Comparison of ENCODE assay signal across 9 mouse cellular contexts in the genomic region with DNA sequence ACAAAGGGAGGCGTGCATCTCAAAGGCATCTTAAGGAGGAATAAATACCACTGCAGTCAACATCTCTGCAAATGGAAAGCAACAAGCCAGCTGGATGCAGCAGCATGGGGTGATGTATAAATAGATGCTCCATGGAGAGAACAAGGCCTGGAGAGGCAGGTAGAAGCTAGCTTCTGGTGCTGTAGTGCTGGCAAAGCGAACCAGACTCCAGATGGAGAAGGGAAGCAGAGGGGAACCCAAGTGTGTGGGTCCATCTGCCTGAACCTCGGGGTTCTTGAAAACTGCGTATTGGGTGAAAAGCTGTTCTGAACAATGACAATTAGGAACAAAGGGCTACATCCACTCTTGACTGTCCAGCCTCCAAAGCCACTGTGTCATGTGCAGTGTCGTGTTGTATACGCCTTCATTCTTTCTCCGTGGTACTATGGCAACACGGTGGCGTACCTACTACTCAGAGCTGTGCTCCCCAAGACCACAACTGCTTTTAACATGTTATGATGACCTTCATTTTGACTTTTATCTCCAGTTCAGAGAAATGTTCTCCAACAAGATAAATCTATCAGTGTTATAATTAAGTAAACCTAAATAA. TPM values are rescaled to one million over a fixed set of nuclear protein-coding genes. Genes with fewer than 3 reads are reported as not detected.
A peak's percentile ranks its signal among the peaks of the same experiment; 100 is the strongest.
DNase-seq lines count a peak whose midpoint lies in the region; ATAC-seq and TF ChIP-seq lines count a peak whose summit lies in the region.
"Had no signal": no experiment of that assay in that cellular context is flagged by ENCODE, and none has a peak within 500 bp of the region (broad histone marks: within the 10 kb centered on the region; RNA-seq: fewer than 3 reads in every experiment).

No protein-coding gene starts in this region.

- no peaks in the 10 kb centered on the region for H3K36me3 ChIP-seq in forebrain, embryonic 14.5 days (ENCODE audit: control insufficient read depth, insufficient read depth, low read length)
- no peaks in the 10 kb centered on the region for H3K36me3 ChIP-seq in midbrain, embryonic 15.5 days (replicated peaks)
- H3K36me3 ChIP-seq in liver, postnatal 0 days (replicated peaks; ENCODE audit: insufficient read depth, low read length): no peaks in the 10 kb centered on the region
- H3K36me3 ChIP-seq: limb, embryonic 10.5 days had no signal

- no peaks in the 10 kb centered on the region for H3K9me3 ChIP-seq in forebrain, embryonic 14.5 days (replicated peaks; ENCODE audit: control insufficient read depth, low read length)
- no peaks in the 10 kb centered on the region for H3K9me3 ChIP-seq in midbrain, embryonic 15.5 days
- no peaks in the 10 kb centered on the region for H3K9me3 ChIP-seq in liver, postnatal 0 days (ENCODE audit: low read length)
- H3K9me3 ChIP-seq: limb, embryonic 10.5 days had no signal

- TF ChIP-seq POLR2A in cerebellum, adult 2 months (IDR thresholded peaks at IDR 0.05; ENCODE audit: borderline replicate concordance, insufficient read depth, low read length): peak; percentile 59; the same call in 1 of the 2 replicates

- no peak overlapping the region for H3K4me3 ChIP-seq in cerebellum, adult 2 months (replicated peaks; ENCODE audit: insufficient read depth, low read depth, low read length)
- no peak overlapping the region for H3K4me3 ChIP-seq in forebrain, embryonic 14.5 days (ENCODE audit: low read depth, low read length)
- H3K4me3 ChIP-seq in midbrain, embryonic 15.5 days: no peak overlapping the region
- no peak overlapping the region for H3K4me3 ChIP-seq in liver, postnatal 0 days (ENCODE audit: low read depth, low read length)
- H3K4me3 ChIP-seq: limb, embryonic 10.5 days had no signal

- H3K27ac ChIP-seq in cerebellum, adult 2 months (ENCODE audit: insufficient read depth, low read length): peak overlapping the region; percentile 78
- peak overlapping the region; percentile 39; the same call in 1 of the 2 replicates for H3K27ac ChIP-seq in forebrain, embryonic 14.5 days (ENCODE audit: low read depth, low read length)
- H3K27ac ChIP-seq in midbrain, embryonic 15.5 days: no peak overlapping the region
- H3K27ac ChIP-seq in liver, postnatal 0 days (ENCODE audit: low read depth): no peak overlapping the region
- H3K27ac ChIP-seq: limb, embryonic 10.5 days had no signal

- 10% methylated on average over 9 of the region's 9 CpGs for WGBS in cerebellum, adult 2 months
- 65% methylated on average over 9 of the region's 9 CpGs for WGBS in forebrain, embryonic 14.5 days
- 54% methylated on average over 9 of the region's 9 CpGs for WGBS in midbrain, embryonic 15.5 days
- WGBS in liver, postnatal 0 days (ENCODE audit: insufficient replicate concordance): 75% methylated on average over 9 of the region's 9 CpGs

- no peak overlapping the region for H3K9ac ChIP-seq in forebrain, embryonic 14.5 days (ENCODE audit: low read length)
- no peak overlapping the region for H3K9ac ChIP-seq in midbrain, embryonic 15.5 days
- H3K9ac ChIP-seq in liver, postnatal 0 days (replicated peaks): no peak overlapping the region

- TF ChIP-seq CTCF in cerebellum, adult 2 months (IDR thresholded peaks at IDR 0.05; ENCODE audit: borderline replicate concordance, insufficient read depth, low read depth, low read length): no peak; the same call in 1 of the 2 replicates
- no peak for TF ChIP-seq CTCF in liver, postnatal 0 days (IDR thresholded peaks at IDR 0.05; ENCODE audit: low read depth)

- peaks cover 14% of the 10 kb centered on the region for H3K4me1 ChIP-seq in cerebellum, adult 2 months (ENCODE audit: control insufficient read depth, insufficient read depth, low read length)
- peaks cover 3% of the 10 kb centered on the region; the same call in 1 of the 2 replicates for H3K4me1 ChIP-seq in forebrain, embryonic 14.5 days (ENCODE audit: control insufficient read depth, insufficient read depth, low read length)
- peaks cover 7% of the 10 kb centered on the region; the same call in 1 of the 2 replicates for H3K4me1 ChIP-seq in midbrain, embryonic 15.5 days
- no peaks in the 10 kb centered on the region for H3K4me1 ChIP-seq in liver, postnatal 0 days (ENCODE audit: insufficient read depth)

- no peak for TF ChIP-seq EP300 in liver, postnatal 0 days (IDR thresholded peaks at IDR 0.05; ENCODE audit: low read depth)

- no peaks in the 10 kb centered on the region for H3K27me3 ChIP-seq in cerebellum, adult 2 months (ENCODE audit: control insufficient read depth, insufficient read depth, low read length)
- H3K27me3 ChIP-seq in forebrain, embryonic 14.5 days (replicated peaks; ENCODE audit: control insufficient read depth, insufficient read depth, low read length): no peaks in the 10 kb centered on the region
- H3K27me3 ChIP-seq in midbrain, embryonic 15.5 days (replicated peaks): no peaks in the 10 kb centered on the region
- H3K27me3 ChIP-seq in liver, postnatal 0 days (ENCODE audit: insufficient read depth, low read length): no peaks in the 10 kb centered on the region

- peak; percentile 49; the same call in 1 of the 2 replicates for ATAC-seq in forebrain, embryonic 14.5 days
- peak; percentile 37; the same call in 1 of the 2 replicates for ATAC-seq in midbrain, embryonic 15.5 days (replicated peaks)
- no peak for ATAC-seq in liver, postnatal 0 days

- DNase-seq in cerebellum, adult 2 months: peak; percentile 94 to 99
- peak; percentile 29 for DNase-seq in forebrain, embryonic 14.5 days (ENCODE audit: low spot score)
- peak; percentile 45 to 62 for DNase-seq in layer of hippocampus, adult 8-10 months (ENCODE audit: low spot score in 2 of 2)
- DNase-seq in liver, postnatal 0 days: no peak
- DNase-seq in adrenal gland, adult 2 months: no peak
- DNase-seq in lung, postnatal 14 days: no peak
- DNase-seq: lung, postnatal 4 days had no signal

- H3K4me2 ChIP-seq in forebrain, embryonic 14.5 days (ENCODE audit: low read length): no peak overlapping the region
- no peak overlapping the region for H3K4me2 ChIP-seq in midbrain, embryonic 15.5 days
- no peak overlapping the region for H3K4me2 ChIP-seq in liver, postnatal 0 days (ENCODE audit: low read depth, low read length)

RNA-seq across cellular contexts. Expression of a gene that starts 53.8 kb away (rescaled TPM):
- polyA plus RNA-seq in cerebellum, adult 2 months (2012; rRNA removed): 9.8 and 10.1 TPM in 2 replicates
- polyA plus RNA-seq in forebrain, embryonic 14.5 days (2014; fragmentation: Nextera tagmentation; extraction: Ambion mirVana): 0.93 and 1.5 TPM in 2 replicates
- 1 to 10 TPM; 2.8 to 3.7 (median 3.3) TPM for total RNA-seq in layer of hippocampus, adult 8-10 months (2022)
- 3.5 TPM in 2 replicates for polyA plus RNA-seq in midbrain, embryonic 15.5 days (2015; fragmentation: Nextera tagmentation; extraction: Ambion mirVana)
- 0.02 TPM in 1 of 2 replicates, not detected in the other for polyA plus RNA-seq in liver, postnatal 0 days (2015; fragmentation: Nextera tagmentation; extraction: Ambion mirVana)
- total RNA-seq in adrenal gland, adult 2 months (2021): 1 to 10 TPM; 2.5 to 2.6 TPM
- 0.51 and 0.84 TPM in 2 replicates for polyA plus RNA-seq in adrenal gland, adult 2 months (2012; rRNA removed)

Comparison
In these comparisons a context has a peak if more than half of its experiments do, and no peak if none do; other contexts are left out.
1. DNase-seq: peak in cerebellum, adult 2 months (2 of 2), forebrain, embryonic 14.5 days (single experiment) and layer of hippocampus, adult 8-10 months (2 of 2); none in liver, postnatal 0 days (single experiment), adrenal gland, adult 2 months (single experiment) and lung, postnatal 14 days (single experiment).
2. H3K27ac ChIP-seq: peak in cerebellum, adult 2 months (single experiment) and forebrain, embryonic 14.5 days (single experiment); none in midbrain, embryonic 15.5 days (single experiment) and liver, postnatal 0 days (single experiment).